Mouse (Mus musculus) frontal cortex, postnatal 14 days (tissue): Measurements from ENCODE around the gene Adtrp.
A peak's percentile ranks its signal among the peaks of the same experiment; 100 is the strongest.

Experiments
- DNase-seq, 2 experiments: peaks; one replicate each; pipeline ENCODE4 v3.0.0; 2022; ENCODE audit warnings: low spot score in 2 of 2

The Adtrp gene

DNA sequence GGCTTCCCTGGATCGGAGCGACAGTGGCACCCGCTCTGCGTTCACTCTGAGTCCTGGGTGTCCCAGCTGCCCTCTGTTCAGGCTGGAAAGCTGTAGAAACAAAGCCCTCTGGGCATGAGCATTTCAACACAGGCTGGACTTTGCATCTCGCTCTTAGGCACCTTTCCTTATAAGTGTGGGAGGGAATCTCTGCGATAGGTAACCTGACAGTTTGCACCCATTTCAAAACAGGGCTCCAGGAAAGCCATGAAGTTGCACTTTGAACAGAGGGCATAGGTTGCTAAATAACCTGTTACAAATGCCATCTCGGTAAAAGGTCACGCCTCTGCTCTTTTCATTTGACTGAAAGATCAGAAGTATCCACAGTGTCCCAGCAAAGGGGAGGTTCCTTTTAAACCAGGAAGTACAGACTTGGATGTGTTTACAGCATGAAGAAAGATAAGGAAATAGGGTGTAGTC lies 19.2 kb downstream of the Adtrp start:
- no peak for DNase-seq

DNA sequence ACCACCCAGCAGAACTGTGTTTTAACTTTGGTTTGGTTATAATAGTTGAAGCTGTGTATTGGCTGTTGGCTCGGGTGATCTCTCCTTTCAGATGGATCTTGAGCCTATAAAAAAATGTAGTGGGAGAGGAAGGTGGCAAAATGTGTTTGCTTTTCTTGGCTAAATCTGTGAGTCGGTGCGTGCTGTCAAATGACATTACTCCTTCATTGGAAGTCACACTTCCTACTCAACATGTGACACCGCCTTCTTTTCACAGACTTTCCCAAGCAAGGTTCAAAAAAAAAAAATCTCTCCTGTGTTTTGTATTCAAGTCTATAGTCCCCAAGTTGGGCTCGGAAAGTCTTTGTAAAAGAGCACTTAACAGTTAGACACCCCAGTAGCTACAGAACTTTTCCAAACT lies 19.9 kb downstream of the Adtrp start:
- DNase-seq: no peak

DNA sequence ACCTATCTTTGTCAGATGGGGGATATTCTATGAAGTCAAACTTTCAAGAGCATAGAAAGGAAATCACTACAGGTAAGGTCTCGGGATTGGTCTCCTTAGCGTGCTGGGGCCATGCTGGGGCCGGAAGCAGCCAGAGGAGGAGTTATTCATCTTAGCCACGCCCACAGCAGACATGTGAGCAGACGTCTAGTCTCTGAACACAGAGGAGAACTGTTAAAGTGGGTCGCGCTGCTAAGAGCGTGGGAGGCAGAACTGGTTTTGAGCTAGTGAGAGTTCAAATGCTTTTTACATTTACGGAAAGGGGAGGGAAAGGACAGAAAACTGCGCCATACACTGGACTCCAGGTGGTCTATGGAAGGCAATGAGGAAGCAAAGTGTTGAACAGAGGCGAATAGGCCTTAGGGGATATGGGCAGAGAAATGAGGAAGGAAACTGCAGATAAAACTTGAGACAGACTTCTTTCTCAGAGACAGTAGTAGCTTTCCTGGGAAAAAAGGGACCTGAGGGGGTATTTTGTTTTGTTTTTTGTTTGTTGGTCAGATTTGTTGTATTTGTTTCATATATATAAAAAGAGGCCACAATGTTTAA lies 22.0 kb downstream of the Adtrp start:
- DNase-seq: no peak

DNA sequence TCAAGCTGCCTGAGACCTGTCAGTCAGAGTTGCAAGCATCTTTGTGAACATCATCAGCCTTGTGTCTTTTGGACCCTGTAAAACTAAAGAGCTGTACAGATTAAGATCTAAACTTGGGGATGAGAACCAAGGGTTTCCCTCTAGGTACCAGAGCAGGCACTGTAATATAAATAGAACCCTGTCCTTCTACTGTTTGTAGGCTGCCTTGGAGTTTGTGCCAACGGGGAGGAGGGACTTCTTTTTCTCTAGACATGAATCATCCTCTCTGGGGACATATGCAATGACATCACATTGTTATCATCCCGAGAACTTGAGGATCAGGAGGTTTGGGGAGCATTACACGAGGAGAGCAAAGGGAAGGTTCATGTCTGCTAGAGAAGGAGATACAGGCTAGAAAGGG lies 24.4 kb downstream of the Adtrp start:
- no peak for DNase-seq

DNA sequence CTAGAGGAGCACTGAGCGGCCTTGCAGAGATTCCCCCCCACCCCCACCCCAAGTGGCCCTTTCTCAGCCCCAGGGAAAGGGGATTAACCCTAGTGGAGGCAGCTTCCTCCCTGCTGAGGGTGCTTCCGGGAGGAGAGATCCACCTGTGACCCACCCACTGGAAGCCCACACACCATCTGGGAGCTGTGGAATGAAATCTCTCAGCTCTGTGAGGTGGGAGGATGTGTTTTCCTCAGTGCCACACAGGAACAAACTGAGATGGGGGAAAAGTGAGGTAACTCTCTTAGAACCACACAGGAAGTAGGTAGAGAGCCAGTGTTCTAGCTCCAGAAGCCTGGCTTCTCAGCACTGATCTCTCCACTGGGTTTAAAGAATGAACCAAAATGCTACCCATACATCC lies 24.9 kb downstream of the Adtrp start:
- DNase-seq: no peak

DNA sequence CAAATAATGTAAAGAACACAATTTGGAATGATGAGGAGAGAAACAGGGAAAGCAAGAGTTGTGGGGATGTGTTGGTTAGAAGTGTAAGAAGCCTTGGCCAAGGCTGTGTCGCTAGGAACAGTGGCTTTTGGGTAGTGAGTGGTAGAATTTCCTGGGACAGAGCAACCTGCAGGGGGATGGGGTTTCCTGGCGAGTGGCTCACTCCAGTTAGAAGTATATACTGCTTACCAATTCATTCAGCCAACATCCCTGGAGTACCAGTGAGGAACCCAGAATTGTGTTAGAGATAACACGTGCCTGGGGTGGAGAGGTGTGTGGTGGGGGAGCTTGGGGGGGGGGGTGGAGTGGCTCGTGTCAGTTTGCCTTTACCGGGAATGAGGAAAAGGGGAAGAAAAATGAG lies 25.4 kb downstream of the Adtrp start:
- no peak for DNase-seq

DNA sequence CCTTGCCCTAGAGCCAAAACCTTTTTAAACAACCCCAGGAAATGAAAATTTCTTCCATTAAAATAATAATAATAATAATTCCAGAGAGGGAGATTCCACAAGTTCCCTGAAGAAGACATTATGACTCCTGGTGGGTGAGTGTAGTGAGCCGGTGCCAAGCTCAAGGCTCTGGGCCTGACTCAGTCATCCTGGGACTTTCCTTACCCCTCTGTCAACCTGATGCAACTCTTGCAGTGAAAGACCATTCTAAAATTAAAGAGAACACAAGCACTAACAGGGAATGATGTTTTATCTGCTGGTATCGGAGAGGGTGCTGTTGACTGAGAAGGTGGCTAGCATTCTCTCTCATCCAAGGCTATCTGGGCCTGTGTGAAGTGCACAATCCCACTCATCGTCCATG lies 26.5 kb downstream of the Adtrp start:
- no peak for DNase-seq

DNA sequence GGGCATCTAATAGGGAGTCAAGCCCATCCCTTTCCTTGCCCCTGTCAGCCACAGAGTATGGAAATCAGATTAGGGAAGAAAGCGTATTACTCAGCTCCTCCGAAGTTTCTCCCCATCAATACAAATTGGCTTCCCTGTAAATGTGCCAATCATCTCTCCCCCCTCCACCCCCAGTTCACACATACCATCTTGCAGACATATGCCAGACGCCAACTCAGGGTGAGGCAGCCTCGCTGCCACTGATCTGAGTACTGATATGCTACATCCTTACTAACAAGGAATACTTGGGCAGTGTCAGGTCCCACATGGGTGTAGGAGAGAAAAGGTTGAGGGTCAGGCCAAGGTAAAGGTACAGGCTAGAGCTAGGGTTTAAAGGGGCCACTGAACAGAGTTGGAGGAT lies 27.6 kb downstream of the Adtrp start:
- DNase-seq: no peak

DNA sequence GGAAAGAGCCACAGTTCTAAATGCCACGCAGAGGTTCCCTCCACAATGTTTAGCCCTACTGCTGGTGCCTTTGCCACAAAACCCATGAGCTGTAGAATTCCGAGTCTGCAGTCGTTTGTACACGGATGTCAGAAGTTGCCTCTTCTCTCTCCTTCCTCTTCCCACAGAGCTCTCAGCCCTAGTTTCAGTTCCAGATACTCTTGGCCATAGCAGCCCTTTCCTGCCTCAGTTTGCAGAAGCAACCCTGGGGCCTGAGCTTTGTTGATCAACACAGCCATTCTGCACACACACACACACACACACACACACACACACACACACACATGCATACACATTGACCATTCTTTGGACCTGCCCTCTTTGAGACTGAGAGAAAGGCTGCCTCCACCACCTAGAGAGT lies 28.0 kb downstream of the Adtrp start:
- DNase-seq: no peak

DNA sequence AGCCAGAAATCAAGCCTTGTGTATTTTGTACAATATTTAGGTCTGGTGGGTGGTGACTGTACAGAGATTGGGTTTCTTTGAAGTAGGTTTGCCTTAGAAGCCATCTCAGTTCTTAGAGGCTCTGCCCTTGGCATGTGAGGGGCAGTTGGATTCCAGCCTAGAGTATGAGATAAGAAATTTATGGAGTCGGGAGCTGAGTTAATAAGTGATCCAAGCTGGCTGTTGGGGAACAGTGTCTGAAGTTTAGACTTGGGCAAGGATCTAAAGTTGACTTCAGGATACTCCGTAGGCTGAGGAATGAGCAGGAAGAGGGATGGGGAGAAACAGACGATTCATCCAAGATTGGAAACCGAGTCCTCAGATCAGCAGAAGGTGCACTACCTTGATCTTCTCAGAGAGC lies 29.9 kb downstream of the Adtrp start:
- no peak for DNase-seq

DNA sequence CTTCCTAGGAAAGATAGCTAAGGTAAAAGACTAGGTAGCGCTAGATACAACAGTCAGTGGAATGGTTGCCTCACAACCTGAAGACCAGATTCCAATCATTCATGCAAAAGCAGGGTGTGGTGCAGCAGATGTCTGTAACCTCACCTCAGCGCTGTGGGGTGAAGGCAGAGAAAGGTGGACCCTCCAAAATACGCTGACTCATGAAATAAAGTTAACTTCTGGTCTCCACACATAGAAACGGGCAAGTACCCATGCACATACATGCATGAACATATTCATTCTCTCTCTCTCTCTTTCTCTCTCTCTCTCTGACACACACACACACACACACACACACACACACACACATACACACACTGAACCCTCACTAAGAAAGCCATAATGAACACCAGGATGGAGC lies 30.8 kb downstream of the Adtrp start:
- no peak for DNase-seq

DNA sequence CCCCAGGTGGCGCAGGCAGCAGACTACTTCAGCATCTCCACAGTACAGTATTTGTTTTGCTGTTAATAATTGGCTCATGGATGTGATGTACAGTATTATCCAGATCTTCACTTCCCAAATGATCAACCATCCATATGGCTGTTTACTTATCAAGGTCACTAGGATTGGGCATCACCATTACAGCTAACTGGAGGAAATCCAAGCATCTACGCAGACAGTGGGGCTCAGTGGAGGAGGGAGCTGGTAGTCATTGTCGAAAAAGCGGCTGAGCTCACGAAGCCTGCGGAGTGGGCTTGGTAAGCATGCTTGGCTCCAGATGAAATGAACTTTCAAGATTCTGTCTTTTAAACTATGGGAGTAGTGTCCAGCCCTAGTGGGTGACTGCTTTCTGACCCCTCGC lies 36.7 kb downstream of the Adtrp start:
- no peak for DNase-seq

DNA sequence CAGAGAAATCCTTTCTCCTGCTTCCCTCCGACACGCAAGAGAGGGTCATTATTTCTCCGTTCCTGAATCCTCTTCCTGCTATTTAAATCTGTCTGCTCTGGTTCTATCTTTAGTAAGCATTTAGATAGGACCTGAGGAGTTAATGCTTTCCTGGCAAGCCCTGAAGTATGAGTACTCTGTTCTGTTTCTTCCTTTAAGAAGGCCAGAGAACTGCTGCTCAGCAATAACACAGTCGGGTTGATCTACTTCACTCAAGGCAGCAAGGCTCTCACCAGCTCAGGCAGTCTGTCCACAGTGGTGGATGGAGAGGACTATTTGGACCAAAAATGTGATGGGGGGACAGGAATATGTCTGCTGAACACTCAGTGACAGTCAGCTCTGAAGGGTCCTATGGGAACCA lies 39.7 kb downstream of the Adtrp start:
- no peak for DNase-seq

DNA sequence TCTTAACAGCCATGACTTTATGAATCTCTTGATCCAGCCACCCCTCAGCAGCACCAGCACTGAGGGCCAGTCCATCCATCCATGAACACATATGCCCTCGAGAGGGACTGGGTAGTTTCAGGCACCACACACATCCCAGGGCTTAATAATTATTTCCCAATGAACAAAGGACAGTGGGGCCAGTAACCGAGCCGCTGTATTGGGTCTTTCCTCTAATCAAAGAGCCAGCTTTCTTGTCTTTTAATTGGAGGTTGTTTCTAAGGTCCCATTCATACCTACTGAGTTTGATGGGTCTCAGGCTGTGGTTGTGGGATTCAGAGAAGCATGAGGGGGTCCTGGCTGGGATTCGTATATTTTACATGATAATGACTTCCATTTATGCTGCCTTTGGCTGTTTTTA lies 40.2 kb downstream of the Adtrp start:
- no peak for DNase-seq

DNA sequence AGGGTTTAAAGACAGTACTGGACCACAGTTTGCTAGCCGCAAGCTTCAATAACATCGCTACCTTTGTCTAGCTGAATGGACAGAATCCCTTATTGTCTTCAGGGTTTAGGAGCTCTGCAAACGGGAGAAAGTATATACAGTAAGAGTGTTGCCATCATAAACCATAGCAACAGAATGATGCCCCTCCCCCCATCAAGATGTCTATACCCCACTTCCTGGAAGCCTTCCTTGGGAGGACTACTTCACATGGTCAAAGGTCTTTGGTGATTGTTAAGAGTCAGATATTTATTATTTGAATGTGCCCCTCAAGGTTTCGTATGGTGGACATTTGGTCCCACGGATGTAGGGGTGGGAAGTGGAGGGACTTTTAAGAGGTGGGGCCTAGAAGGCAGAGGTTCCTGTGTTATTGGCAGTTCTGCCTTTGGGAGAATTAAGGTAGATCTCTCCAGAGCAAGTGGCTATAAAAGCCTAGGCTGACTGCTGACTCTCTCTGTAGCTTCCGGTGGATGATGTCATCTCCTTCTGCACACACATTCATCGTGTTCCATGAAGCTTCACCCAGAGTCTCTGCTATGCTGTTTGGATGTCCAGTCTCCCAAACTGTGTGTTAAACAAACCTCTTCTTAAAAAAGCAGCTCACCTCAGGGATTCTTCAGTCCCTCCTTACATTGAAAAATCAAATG lies 42.2 kb downstream of the Adtrp start:
- DNase-seq: no peak

DNA sequence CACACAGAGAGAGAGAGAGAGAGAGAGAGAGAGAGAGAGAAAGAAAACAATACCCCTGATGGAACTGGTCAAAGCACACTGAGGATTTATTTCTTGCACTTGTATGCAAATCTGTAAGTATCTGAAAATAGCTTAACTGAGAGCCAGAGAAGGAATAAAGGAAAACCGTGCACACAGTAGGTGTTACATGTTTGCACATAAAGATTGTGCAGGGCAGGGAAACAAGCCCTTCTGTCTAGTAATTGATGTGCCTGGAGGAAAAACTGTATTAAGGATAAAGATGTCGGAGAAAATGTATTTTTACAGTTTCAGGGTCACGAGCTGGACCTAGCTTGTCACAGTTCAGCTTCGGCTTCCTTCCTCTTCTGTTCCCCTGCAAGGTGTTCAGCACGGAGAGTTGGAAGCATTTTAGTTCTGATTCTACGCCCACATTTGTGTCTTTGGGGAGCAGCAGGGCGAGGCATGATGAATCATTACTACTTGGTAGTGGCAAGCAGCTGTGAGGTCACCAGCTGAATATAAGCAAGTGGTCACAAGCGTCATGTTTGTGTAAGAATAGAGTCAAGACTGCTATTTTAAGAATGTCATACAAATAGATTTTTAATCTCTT lies 43.7 kb downstream of the Adtrp start:
- DNase-seq: no peak

DNA sequence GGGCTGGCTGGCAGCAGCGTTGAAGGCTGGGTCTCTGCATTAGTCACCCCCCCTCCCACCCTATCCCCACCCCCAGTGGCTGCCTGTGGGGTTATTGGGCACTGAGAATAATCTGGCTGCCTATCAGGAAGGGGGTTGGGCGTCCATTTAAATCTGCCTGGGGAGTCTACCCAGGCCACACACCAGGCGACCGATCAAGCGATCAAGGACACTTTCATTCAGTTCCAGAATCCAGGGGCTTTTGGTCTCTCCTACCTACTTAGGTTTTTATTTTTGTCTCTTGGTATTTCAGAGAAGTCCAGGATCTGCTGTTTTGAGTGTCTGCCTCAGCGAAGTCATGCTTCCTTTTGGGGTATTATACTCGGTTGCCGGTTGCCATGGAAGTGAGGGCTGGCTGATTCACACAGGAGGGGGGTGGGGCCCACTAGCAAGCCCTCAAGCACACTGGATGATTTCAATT lies 46.3 kb downstream of the Adtrp start:
- DNase-seq: peak; percentile 71 to 75

DNA sequence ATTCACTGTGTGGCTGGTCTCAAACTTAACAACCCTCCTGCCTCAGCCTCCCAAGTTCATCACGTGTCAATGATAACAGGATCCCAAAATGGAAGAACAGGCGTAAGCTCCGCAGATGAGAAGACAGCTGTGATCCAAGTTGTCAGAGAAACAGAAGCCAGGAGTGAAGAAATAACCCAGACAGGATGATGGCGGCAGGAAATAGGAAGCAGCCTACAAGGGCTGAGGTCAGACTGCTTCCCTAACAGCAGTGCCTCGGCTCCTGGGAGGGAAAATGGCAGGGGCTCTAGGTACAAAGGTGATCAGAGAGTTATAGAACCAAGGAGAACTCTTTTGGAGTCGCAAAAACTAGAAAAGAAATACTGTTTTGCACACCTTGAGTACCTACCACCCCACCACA lies 54.6 kb downstream of the Adtrp start:
- no peak for DNase-seq

DNA sequence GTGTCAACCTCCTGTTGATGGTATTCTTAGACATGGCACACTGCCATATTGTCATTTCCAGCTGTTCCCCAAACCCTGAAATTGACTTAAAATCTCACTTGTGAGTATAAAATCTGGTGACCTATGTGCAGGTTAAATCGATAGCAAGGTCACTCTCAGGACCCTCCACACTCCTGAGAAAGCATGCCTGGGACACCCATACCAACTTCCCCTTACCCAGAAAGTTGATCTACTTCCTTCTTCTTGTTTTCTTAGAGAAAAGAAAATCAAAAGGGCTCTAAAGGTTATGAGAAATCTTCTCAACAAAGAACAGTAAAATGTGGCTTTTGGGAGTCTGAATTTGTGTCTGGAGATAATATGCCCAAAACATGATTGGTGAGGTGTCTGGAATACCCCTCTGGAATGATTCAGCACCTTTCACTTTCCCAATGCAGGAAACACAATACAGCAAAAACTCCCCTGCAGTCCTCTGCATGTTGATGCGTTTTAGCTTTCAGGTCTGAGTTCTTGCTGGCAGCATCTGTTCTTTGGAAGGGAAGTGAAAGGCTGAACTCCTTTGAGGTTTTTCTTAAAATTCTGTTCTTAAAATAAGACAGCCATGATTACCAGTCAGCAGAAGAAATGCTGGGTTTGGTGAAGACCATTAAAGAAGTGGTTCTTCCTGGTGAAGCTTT lies 59.5 kb downstream of the Adtrp start:
- no peak for DNase-seq

DNA sequence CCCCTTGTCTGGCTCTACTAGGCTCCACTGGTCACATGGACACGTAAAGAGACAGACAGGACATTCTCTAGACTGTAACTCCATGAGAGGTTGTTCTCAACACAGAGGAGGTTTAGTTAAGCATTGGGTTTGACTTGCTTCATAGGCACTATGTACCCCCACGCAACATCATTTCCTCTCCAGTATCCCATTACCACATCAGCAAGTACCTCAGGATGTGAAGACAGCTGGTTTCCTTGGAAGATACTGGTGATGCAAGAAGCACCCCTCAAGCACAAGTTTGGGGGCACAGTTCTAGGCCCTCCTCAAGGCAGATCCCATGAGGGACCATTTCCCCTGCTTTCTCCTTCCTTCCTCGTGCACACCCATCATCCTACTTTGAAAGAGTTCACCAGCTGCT lies 60.8 kb downstream of the Adtrp start:
- DNase-seq: no peak

DNA sequence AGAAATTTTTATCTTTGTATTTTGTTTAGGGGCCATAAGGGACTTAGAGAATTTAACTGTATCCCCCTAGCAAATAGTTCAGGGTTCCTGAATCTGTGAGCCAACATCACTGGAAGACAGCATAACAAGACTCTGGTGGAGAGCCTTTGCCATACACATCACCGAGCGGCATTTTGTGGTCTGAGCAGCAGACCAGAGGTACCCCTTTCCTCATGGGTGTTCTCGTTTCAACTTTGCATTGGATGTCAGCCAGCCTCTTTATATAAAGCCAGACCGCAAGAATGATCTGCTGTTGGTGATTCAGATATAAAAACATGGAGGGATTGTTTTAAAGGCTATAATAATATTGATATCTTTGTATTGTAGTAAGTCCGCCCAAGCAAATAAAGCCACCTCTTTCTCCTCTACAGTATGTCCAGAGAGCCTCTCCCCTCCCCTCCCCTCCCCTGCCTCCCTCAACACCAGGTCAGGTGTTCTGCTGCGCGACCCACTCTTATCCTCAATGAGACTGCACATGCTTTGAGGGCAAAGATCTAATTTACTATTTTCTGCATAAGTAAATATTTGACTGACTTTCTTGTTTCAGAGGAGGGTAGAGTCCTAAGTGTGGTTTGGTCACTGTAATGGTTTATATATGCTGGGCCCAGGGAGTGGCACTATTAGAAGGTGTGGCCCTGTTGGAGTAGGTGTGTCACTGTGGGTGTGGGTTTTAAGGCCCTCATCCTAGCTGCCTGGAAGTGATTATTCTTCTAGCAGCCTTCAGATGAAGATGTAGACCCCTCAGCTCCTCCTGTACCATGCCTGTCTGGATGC lies 62.4 kb downstream of the Adtrp start:
- no peak for DNase-seq

DNA sequence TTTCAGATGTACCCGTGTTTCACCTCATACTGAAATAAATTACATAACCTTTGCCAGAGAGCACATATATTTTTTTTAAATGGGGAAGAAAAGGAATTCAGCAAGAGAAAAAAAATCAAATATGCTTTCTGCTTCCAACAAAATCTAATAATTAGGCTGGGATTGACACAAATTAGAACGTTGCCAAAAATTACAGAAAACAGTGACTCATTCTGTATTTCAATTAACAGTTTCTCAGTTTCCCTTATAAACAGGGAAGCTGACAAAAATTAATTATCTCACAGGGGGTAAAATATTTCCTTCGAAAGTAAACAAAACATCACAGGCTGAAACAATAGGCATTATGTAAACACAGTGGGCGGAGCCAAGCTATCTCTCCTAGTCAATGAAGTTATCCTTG lies 67.2 kb downstream of the Adtrp start:
- DNase-seq: no peak
